Mouse (Mus musculus): ENCODE measurements around the gene Zdhhc3. TPM values are rescaled to one million over a fixed set of nuclear protein-coding genes. Genes with fewer than 3 reads are reported as not detected.

Gene Zdhhc3
- polyA plus RNA-seq, 1 experiment = 247 TPM

GRCm38 (mm10) chr9:123080796-123081195 is 32.2 kb downstream of the Zdhhc3 start:
- no peak for TF ChIP-seq GATA1 (IDR thresholded peaks at IDR 0.05; ENCODE audit: low read length)

GRCm38 (mm10) chr9:123080355-123080754 is 32.6 kb downstream of the Zdhhc3 start:
- no peak for TF ChIP-seq GATA1 (IDR thresholded peaks at IDR 0.05; ENCODE audit: low read length)

GRCm38 (mm10) chr9:123079149-123079548 is 33.9 kb downstream of the Zdhhc3 start:
- no peak for TF ChIP-seq GATA1 (IDR thresholded peaks at IDR 0.05; ENCODE audit: low read length)

GRCm38 (mm10) chr9:123060172-123060571 is 52.8 kb downstream of the Zdhhc3 start:
- TF ChIP-seq GATA1 (IDR thresholded peaks at IDR 0.05; ENCODE audit: low read length) = no peak

GRCm38 (mm10) chr9:123058724-123059292 is 54.2 kb downstream of the Zdhhc3 start:
- no peak for TF ChIP-seq GATA1 (IDR thresholded peaks at IDR 0.05; ENCODE audit: low read length)

- no peak for TF ChIP-seq GATA1 (IDR thresholded peaks at IDR 0.05; ENCODE audit: low read length)
Observed at GRCm38 (mm10) chr9:123047665-123048064, 65.3 kb downstream of the Zdhhc3 start.

- TF ChIP-seq GATA1 (IDR thresholded peaks at IDR 0.05; ENCODE audit: low read length) = no peak
Observed at GRCm38 (mm10) chr9:123034426-123034825, 78.6 kb downstream of the Zdhhc3 start, which contains the start of gene Tgm4. Tgm4 (plus strand) TSS chr9:123034726.

GRCm38 (mm10) chr9:123031496-123032246 is 81.3 kb downstream of the Zdhhc3 start:
- no peak for TF ChIP-seq GATA1 (IDR thresholded peaks at IDR 0.05; ENCODE audit: low read length)

GRCm38 (mm10) chr9:123024201-123024600 is 88.8 kb downstream of the Zdhhc3 start:
- no peak for TF ChIP-seq GATA1 (IDR thresholded peaks at IDR 0.05; ENCODE audit: low read length)

- no peak for TF ChIP-seq GATA1 (IDR thresholded peaks at IDR 0.05; ENCODE audit: low read length)
Observed at GRCm38 (mm10) chr9:123021636-123022379, 91.2 kb downstream of the Zdhhc3 start.

GRCm38 (mm10) chr9:123020995-123021631 is 91.9 kb downstream of the Zdhhc3 start, which contains the start of gene Tmem42:
Tmem42 (plus strand) TSS chr9:123021326.
- no peak for TF ChIP-seq GATA1 (IDR thresholded peaks at IDR 0.05; ENCODE audit: low read length)

Other genes with a start within 250 kb of the Zdhhc3 start
- gene Zfp445, start 247.2 kb downstream of the Zdhhc3 start, polyA plus RNA-seq (2012) = 5.8 and 7.9 TPM in 2 replicates
- gene Zkscan7, start 227.5 kb downstream of the Zdhhc3 start, polyA plus RNA-seq (2012) = not detected in 2 replicates
- gene Zfp105, start 190.1 kb downstream of the Zdhhc3 start, polyA plus RNA-seq (2012) = 1.4 and 1.7 TPM in 2 replicates
- gene 1110059G10Rik, start 162.2 kb downstream of the Zdhhc3 start, polyA plus RNA-seq (2012) = 2.3 and 5.9 TPM in 2 replicates
- gene Kif15, start 162.2 kb downstream of the Zdhhc3 start, polyA plus RNA-seq (2012) = 35.6 and 35.8 TPM in 2 replicates
- 5.2 and 7.3 TPM in 2 replicates for gene Tmem42, start 91.9 kb downstream of the Zdhhc3 start, polyA plus RNA-seq (2012)
- not detected in 2 replicates for gene Tgm4, start 78.5 kb downstream of the Zdhhc3 start, polyA plus RNA-seq (2012)
- gene Exosc7, start within 50 bp of the Zdhhc3 start, polyA plus RNA-seq (2012) = 9.6 and 22.6 TPM in 2 replicates
- 0.08 TPM in 1 of 2 replicates, not detected in the other for gene Clec3b, start 37.7 kb upstream of the Zdhhc3 start, polyA plus RNA-seq (2012)
- not detected in 2 replicates for gene Cdcp1, start 102.8 kb upstream of the Zdhhc3 start, polyA plus RNA-seq (2012)
- not detected in 2 replicates for gene Tmem158, start 147.6 kb upstream of the Zdhhc3 start, polyA plus RNA-seq (2012)